Mouse (Mus musculus) heart, adult 2 months (tissue): Measurements from ENCODE around the gene Slc38a9.

Source experiments
- CTCF ChIP-seq: fragments of 200-600 bp; IDR thresholded peaks from 2 replicates; pipeline ENCODE4 v1.8.1; 2022; ENCODE audit warnings: antibody characterized with exemption, mild to moderate bottlenecking, moderate library complexity
- EP300 ChIP-seq: fragments of 200-500 bp; IDR thresholded peaks from 2 replicates; pipeline ENCODE4 v1.6.1; 2011; ENCODE audit warnings: low read depth, low read length, control low read depth; ENCODE audit not compliant: insufficient read depth

DNA sequence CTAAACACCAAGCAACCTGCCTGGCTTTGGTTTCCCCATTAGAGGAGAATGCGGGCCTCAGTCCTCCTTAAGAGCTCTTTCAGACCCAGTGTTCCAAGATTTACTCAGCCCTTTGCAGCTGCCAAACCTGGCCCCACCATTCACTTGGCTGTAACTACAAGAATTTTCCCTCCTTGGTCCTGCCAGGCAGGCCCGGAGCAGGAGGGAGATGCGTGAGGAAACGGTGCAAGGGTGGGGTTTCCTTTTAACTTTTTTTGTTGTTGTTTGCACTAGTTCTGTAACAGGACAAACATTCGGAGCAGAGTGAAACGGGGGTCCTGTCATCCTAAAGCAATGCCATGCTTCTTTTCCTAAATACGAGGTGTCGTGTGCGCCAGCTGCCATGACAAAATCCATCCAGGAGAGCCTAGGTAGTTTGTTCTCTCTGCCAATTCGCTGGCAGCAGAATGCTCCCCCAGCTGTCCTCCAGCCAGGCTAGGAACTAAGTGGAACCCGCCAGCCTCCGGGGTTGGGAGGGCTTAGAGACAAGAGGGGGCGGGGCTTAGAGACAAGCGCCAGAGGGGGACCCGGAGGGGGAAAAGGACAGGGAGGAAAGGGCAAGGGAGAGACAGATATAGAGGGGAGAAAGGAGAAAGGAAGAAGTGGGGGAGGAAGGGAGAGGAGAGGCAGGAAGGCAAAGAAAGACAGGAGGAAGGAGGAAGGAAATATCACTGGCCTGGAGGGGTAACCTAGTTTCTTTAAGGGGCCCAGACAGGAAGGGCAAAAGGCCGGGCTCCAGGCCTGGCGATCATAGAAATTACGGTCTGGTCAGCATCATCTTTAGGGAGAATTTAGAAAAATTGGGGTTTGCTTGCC is 91.1 kb downstream of the Slc38a9 start:
- no peak for TF ChIP-seq CTCF
- peak; percentile 74 for TF ChIP-seq EP300
